Mouse (Mus musculus) embryo, embryonic 11 days (tissue): ENCODE measurements around the gene Ubl4a.
"Not testable (repeated sequence)": the region's sequence is repeated elsewhere in the genome, so short reads cannot be mapped to it uniquely, and the experiment has no call there.

Experiments used
- DNase-seq: peaks from one replicate; pipeline ENCODE4 v3.0.0-alpha.2; 2015

Gene Ubl4a

GRCm38 (mm10) chrX:74372888-74373549 is at the start of gene Ubl4a, which contains the start of gene Slc10a3:
Gene Ubl4a (minus strand): TSS chrX:74373218.
Gene Slc10a3 (minus strand): TSS chrX:74373349.
- peak; percentile 93 for DNase-seq

GRCm38 (mm10) chrX:74413377-74413776 is 40.4 kb upstream of the Ubl4a start:
- peak; percentile 75 for DNase-seq

GRCm38 (mm10) chrX:74408340-74408739 is 35.3 kb upstream of the Ubl4a start:
- DNase-seq: no peak

- DNase-seq: no peak
Measured at GRCm38 (mm10) chrX:74400136-74400535, 27.1 kb upstream of the Ubl4a start.

GRCm38 (mm10) chrX:74392535-74393443 is 19.8 kb upstream of the Ubl4a start, which contains the start of the genes Fam3a and Ikbkg:
Gene Fam3a (minus strand): TSS chrX:74393272.
Gene Ikbkg (plus strand): TSS chrX:74393290.
- DNase-seq: peak; percentile 91

- DNase-seq: no peak
Measured at GRCm38 (mm10) chrX:74388153-74388552, 15.1 kb upstream of the Ubl4a start.

- DNase-seq: no peak
Measured at GRCm38 (mm10) chrX:74384451-74384850, 11.4 kb upstream of the Ubl4a start.

GRCm38 (mm10) chrX:74368209-74368909 is 4.7 kb downstream of the Ubl4a start:
- peak; percentile 82 for DNase-seq

- DNase-seq: no peak
Measured at GRCm38 (mm10) chrX:74367512-74367911, 5.5 kb downstream of the Ubl4a start.

GRCm38 (mm10) chrX:74359171-74359570 is 13.8 kb downstream of the Ubl4a start:
- DNase-seq: no peak

- DNase-seq: not testable (repeated sequence)
Measured at GRCm38 (mm10) chrX:74357069-74357468, 15.9 kb downstream of the Ubl4a start.

- DNase-seq: peak; percentile 90
Measured at GRCm38 (mm10) chrX:74353467-74353770, 19.6 kb downstream of the Ubl4a start, which contains the start of gene Lage3. Gene Lage3 (minus strand): TSS chrX:74353618.

- DNase-seq: no peak
Measured at GRCm38 (mm10) chrX:74352645-74353466, 20.2 kb downstream of the Ubl4a start.

- DNase-seq: no peak
Measured at GRCm38 (mm10) chrX:74330166-74330930, 42.7 kb downstream of the Ubl4a start.

- DNase-seq: no peak
Measured at GRCm38 (mm10) chrX:74329215-74329671, 43.8 kb downstream of the Ubl4a start.

- peak; percentile 82 for DNase-seq
Measured at GRCm38 (mm10) chrX:74328725-74329161, 44.3 kb downstream of the Ubl4a start, which contains the start of gene Plxna3. Gene Plxna3 (plus strand): TSS chrX:74329066.
